Mouse (Mus musculus) lung, postnatal 0 days (tissue): ENCODE measurements at regions not wholly inside any gene's neighbourhood (a gene's known extent, or its start where the extent isn't known, plus 50 kb on each side); places are given as distances from the start of the nearest gene placed in this dataset.

Experiments used
- CTCF ChIP-seq: IDR thresholded peaks from 2 replicates; pipeline ENCODE4 v1.5.1; 2016; ENCODE audit warnings: antibody characterized with exemption, mild to moderate bottlenecking
- EP300 ChIP-seq: IDR thresholded peaks from 2 replicates; pipeline ENCODE4 v1.6.1; 2016; ENCODE audit warnings: antibody characterized with exemption, mild to moderate bottlenecking, control low read depth

DNA sequence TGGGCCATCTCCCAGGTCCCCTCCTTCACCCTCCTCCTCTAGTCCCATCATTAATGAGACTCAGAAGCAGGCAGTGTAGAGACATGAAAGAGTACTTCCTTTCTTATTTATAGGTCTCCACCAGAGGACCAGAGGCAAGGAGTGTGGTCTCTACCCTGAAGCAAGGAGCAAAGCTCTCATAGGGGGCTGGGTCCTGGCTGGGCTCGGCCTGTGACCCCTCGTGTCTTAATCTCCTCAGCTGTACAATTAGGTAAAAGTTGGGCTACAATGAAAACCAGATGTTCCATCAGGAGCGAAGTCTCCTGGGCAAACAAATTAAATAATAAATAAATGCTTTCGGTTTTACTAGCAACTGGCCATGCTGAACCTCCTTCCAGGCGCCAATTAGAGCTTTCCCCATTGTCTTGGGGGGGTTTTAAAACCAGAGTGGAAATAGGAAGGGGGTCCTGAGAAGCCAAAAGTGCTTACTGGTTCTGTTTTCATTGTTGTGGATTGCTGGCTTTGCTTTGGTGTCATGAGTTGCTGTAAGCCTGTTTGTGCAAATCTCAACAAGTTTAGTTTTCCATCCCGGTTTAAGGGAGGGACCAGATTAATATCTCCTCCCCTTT lies 454.2 kb upstream of the Sall1 start:
- TF ChIP-seq EP300 (no peak), CTCF (no peak)
